Mouse (Mus musculus): ENCODE data around the gene Eps15l1. TPM values are rescaled to one million over a fixed set of nuclear protein-coding genes. Genes with fewer than 3 reads are reported as not detected.

Gene Eps15l1
- polyA plus RNA-seq, 1 experiment from 2014 or later = 20.7 TPM

- TF ChIP-seq CTCF (IDR thresholded peaks at IDR 0.05; ENCODE audit: low read depth) (no peak), EP300 (optimal IDR thresholded peaks at IDR 0.05) (no peak)
- ATAC-seq (ENCODE audit: low FRiP score, low TSS enrichment) = no peak
- Histone ChIP-seq H3K36me3 (ENCODE audit: control insufficient read depth, insufficient read depth, low read length) (no peaks in the 10 kb centered on the region), H3K9me3 (ENCODE audit: control insufficient read depth, low read length) (no peaks in the 10 kb centered on the region), H3K4me1 (replicated peaks; ENCODE audit: control insufficient read depth, insufficient read depth) (no peaks in the 10 kb centered on the region), H3K27me3 (ENCODE audit: control insufficient read depth, insufficient read depth, low read length) (no peaks in the 10 kb centered on the region), H3K4me3 (ENCODE audit: low read depth, low read length) (no peak overlapping the region), H3K27ac (replicated peaks) (no peak overlapping the region), H3K9ac (ENCODE audit: low read length) (no peak overlapping the region), H3K4me2 (replicated peaks; ENCODE audit: low read depth) (no peak overlapping the region)
- no peak for DNase-seq (ENCODE audit: low spot score)
- WGBS = 69% methylated on average over 2 of the region's 2 CpGs
These were observed 130.2 kb downstream of the Eps15l1 start for GRCm38 (mm10) chr8:72291104-72291503.

Small RNA genes within 50 kb of the gene (microRNA-seq; reads per million reads assigned to microRNA genes)
- 0.96 reads per million for gene Mir7068

Other genes starting within 250 kb of the Eps15l1 start
- gene Hsh2d, start 231.8 kb downstream of the Eps15l1 start, polyA plus RNA-seq (2015; fragmentation: Nextera tagmentation; extraction: Ambion mirVana) = 3.9 TPM in 2 replicates
- gene Cib3, start 208.6 kb downstream of the Eps15l1 start, polyA plus RNA-seq (2015; fragmentation: Nextera tagmentation; extraction: Ambion mirVana) = 0.45 and 0.79 TPM in 2 replicates
- gene Gm11034, start 207.8 kb downstream of the Eps15l1 start, polyA plus RNA-seq (2015; fragmentation: Nextera tagmentation; extraction: Ambion mirVana) = not detected in 2 replicates
- gene Fam32a, start 201.7 kb downstream of the Eps15l1 start, polyA plus RNA-seq (2015; fragmentation: Nextera tagmentation; extraction: Ambion mirVana) = 53.8 and 57.4 TPM in 2 replicates
- 38.2 and 42.0 TPM in 2 replicates for gene Ap1m1, start 181.4 kb downstream of the Eps15l1 start, polyA plus RNA-seq (2015; fragmentation: Nextera tagmentation; extraction: Ambion mirVana)
- 9.6 and 9.9 TPM in 2 replicates for gene Gm10282, start 116.2 kb downstream of the Eps15l1 start, polyA plus RNA-seq (2015; fragmentation: Nextera tagmentation; extraction: Ambion mirVana)
- 9.5 and 11.1 TPM in 2 replicates for gene Klf2, start 102.4 kb downstream of the Eps15l1 start, polyA plus RNA-seq (2015; fragmentation: Nextera tagmentation; extraction: Ambion mirVana)
- gene Calr3, start 22.4 kb upstream of the Eps15l1 start, polyA plus RNA-seq (2015; fragmentation: Nextera tagmentation; extraction: Ambion mirVana) = 5.4 TPM in 2 replicates
- gene 1700030K09Rik, start 22.4 kb upstream of the Eps15l1 start, polyA plus RNA-seq (2015; fragmentation: Nextera tagmentation; extraction: Ambion mirVana) = 4.2 and 5.4 TPM in 2 replicates
- gene Cherp, start 53.8 kb upstream of the Eps15l1 start, polyA plus RNA-seq (2015; fragmentation: Nextera tagmentation; extraction: Ambion mirVana) = 15.6 and 19.2 TPM in 2 replicates
- gene Slc35e1, start 71.2 kb upstream of the Eps15l1 start, polyA plus RNA-seq (2015; fragmentation: Nextera tagmentation; extraction: Ambion mirVana) = 8.5 TPM in 2 replicates
- gene Med26, start 126.8 kb upstream of the Eps15l1 start, polyA plus RNA-seq (2015; fragmentation: Nextera tagmentation; extraction: Ambion mirVana) = 7.1 and 7.4 TPM in 2 replicates
- gene Smim7, start 149.6 kb upstream of the Eps15l1 start, polyA plus RNA-seq (2015; fragmentation: Nextera tagmentation; extraction: Ambion mirVana) = 117 and 118 TPM in 2 replicates
- 12.5 and 14.4 TPM in 2 replicates for gene Tmem38a, start 150.6 kb upstream of the Eps15l1 start, polyA plus RNA-seq (2015; fragmentation: Nextera tagmentation; extraction: Ambion mirVana)
- 0.02 and 0.15 TPM in 2 replicates for gene Nwd1, start 225.3 kb upstream of the Eps15l1 start, polyA plus RNA-seq (2015; fragmentation: Nextera tagmentation; extraction: Ambion mirVana)